Mouse (Mus musculus) olfactory bulb, adult 2 months (tissue): Measurements from ENCODE around the gene Nefh.

Experiments
- CTCF ChIP-seq: fragments of 200-500 bp; IDR thresholded peaks from 2 replicates; pipeline ENCODE4 v1.5.1; 2012; ENCODE audit warnings: low read depth, mild to moderate bottlenecking, low read length, moderate library complexity; ENCODE audit not compliant: insufficient read depth
- POLR2A ChIP-seq: fragments of 200-500 bp; IDR thresholded peaks from 2 replicates; pipeline ENCODE4 v1.6.1; 2012; ENCODE audit warnings: mild to moderate bottlenecking, low read depth, low read length, moderate library complexity; ENCODE audit not compliant: insufficient read depth

GRCm38 (mm10) chr11:4972967-4973870, 25.4 kb upstream of the Nefh start:
- TF ChIP-seq CTCF = no peak
- no peak for TF ChIP-seq POLR2A
